Mouse (Mus musculus) urinary bladder, adult 18-20 months (tissue): ENCODE measurements at regions not wholly inside any gene's neighbourhood (a gene's known extent, or its start where the extent isn't known, plus 50 kb on each side); places are given as distances from the start of the nearest gene placed in this dataset.

Experiments used
- DNase-seq, 2 experiments: peaks; one replicate each; pipeline ENCODE4 v3.0.0; 2022; ENCODE audit warnings: low spot score in 2 of 2, mixed read lengths in 2 of 2

- peak in 1 of 2 experiments; percentile 48 for DNase-seq
Measured at GRCm38 (mm10) chr16:24215353-24215752, 178.0 kb upstream of the Lpp start.

DNA sequence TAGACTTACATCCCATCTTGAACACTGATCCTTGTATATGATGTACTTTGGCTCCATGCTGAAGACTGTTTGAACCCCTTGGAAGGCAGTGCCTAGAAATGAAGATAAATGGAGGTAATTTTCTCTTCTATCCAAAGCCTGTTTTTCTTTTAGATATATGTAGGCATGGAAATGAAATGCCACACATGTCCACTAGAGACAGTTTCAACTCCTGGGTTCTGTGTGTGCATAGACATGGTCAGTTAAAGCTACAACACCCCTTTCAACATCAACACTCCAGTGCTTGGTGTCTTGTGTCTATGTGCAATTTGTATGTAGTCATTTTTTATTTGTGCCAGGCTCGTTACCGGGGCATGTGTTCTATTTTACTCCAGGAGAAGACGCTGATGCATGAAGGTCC lies 179.7 kb upstream of the Lpp start:
- no peak for DNase-seq

- DNase-seq = no peak
Measured at GRCm38 (mm10) chr16:24212702-24213101, 180.6 kb upstream of the Lpp start.

- no peak for DNase-seq
Measured at GRCm38 (mm10) chr16:24211588-24211987, 181.7 kb upstream of the Lpp start.

- DNase-seq = no peak
Measured at GRCm38 (mm10) chr16:24208876-24209275, 184.4 kb upstream of the Lpp start.

DNA sequence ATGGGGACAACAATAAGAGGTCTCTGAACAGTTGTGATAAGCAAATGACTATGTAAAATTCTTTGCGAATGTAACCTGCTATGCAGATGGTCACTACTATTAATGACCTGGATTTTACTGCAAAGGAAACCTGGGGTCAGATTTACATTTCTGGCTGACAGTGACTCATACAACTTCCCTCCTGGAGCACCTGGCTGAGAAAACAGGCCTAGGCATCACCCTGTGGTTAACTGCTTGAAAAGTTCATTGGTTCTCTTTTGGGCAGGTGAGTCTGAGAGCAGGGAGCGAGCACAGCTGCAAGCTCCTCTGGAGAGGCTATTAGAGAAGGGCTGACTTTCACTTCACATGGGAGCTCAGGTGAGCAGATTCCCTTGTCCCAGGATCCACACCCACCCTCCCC lies 185.2 kb upstream of the Lpp start:
- peak in 1 of 2 experiments; percentile 44 for DNase-seq

DNA sequence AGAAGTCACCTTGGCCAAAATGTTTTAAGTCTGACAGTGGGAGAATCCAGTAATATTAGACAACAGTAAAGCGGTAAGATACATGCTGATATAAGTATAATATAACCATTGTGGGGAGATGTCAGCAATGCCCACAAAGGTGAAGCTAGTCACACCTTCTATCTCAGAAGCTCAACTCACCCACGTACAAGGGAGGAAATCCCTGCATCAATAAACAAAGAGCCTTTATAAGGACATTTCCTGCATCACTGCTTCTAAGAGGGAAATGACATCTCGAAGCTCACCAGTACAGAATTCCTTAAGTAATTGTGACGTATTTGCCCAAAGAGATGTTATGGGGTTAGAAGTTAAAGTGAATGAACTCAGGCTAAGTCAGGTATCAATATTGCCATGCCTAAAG lies 186.3 kb upstream of the Lpp start:
- no peak for DNase-seq

GRCm38 (mm10) chr16:24206461-24206861 lies 186.8 kb upstream of the Lpp start:
- DNase-seq = no peak

DNA sequence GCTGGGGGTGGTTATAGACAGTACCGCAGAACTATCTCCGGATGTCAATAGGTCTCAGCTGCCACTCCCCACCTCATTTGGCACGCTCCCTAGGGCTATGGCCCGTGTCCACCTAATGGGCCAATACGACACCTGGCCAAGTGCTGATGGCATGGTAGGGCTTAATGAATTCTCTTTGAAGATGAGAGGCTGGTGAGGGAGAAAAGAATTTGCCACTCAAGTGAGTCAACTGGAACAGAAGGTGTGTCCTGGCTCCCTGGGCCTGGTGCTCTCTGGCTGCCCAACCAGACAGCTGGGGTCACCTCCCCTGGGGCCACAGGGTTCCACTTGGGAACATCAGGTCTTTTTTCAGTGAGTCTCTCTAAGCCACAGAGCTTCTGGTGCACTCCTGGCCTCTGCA lies 187.7 kb upstream of the Lpp start:
- DNase-seq = no peak

GRCm38 (mm10) chr16:24204064-24204730 lies 189.1 kb upstream of the Lpp start:
- no peak for DNase-seq

GRCm38 (mm10) chr16:24202653-24203052 lies 190.7 kb upstream of the Lpp start:
- no peak for DNase-seq

DNA sequence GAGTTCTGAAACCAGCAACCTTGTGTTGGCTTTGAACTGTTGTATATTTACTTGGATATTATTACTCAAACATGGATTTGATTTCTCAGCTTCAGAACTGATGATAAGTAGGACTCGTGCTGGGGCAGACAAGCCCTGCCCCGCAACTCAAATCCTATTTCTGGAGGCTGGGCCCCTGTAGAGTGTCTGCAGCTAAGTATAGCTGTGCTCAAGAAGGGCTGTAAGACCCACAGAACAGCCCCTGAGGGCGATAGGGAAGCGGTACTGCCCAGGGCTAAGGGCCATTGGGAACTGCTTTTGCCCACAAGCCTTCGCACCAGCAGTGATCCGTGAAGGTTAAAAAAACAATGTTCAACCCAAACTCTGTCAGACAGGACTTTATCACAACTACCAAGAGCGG lies 191.9 kb upstream of the Lpp start:
- DNase-seq = no peak

DNA sequence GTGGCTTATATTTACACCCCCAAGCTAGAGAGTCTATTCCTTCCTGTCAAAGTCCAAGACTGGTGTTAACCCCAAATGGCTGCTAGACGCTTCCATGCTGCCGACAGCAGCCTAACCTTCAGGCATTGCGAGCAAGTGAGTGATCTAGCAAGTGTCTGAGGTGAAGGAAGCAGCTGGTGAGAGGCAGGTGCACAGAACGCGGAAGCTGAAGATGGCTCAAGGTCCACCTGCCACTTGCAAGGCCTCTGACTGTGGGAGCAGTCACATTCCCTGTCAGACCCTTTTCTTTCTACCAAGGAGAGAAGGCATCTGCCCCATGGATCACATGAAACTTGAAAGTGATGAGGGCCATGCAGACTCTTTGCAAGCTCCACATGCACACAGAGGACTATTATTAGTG lies 193.1 kb upstream of the Lpp start:
- DNase-seq = no peak

DNA sequence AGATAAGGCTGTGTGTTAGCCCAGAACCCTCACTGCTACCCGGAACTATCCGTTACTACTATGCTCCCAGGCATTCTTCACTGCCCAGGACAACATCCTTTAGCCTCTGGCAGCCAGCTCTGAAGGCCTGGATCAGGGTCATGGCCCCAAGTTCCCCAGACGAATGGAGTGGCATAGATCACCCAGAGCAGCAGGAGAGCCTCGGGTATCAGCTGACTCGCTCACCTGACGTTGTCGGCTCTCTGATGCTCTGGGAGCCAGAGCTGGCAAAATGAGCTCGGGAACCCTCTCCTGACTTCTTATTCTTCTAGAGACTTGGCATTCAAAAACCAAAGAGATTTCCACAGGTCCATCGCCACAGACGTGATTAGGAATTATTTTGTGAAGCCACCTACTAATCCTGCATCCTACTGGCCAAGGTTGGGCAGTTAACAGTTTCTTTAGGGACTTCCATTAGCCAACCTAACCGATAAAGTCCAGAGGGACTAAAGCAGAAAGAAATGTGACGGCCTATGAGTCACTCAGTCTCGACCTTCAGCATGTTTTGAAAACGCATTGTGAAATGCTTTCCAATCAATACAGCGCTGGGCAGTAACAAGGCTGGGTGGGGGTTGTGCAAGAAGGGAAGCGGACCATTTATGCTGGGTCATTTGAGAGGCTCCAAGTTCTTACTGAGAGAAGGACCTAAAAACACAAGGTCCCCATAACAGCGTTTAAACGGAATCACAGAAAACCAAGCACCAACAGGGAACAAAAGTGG lies 193.7 kb upstream of the Lpp start:
- no peak for DNase-seq

- DNase-seq = no peak
Measured at GRCm38 (mm10) chr16:24198291-24198690, 195.0 kb upstream of the Lpp start.

DNA sequence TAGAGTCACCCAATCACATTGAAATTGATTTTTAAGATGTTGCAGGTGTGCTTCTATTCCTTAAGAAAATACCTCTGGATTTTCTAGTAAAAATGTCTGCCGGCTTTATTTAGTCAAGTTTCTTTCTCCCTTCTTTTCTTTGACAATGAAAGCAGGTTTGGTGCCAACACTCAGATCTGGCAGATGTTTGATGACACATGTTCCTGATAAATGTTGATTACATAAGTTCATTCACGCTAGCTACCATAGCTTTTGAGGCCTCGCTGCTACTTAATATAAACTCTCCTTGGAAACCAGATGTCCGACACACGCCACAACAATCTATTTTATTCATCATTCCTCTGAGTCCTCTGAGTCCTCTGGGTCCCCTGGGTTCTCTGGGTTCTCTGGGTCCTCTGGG lies 195.7 kb upstream of the Lpp start:
- no peak for DNase-seq

DNA sequence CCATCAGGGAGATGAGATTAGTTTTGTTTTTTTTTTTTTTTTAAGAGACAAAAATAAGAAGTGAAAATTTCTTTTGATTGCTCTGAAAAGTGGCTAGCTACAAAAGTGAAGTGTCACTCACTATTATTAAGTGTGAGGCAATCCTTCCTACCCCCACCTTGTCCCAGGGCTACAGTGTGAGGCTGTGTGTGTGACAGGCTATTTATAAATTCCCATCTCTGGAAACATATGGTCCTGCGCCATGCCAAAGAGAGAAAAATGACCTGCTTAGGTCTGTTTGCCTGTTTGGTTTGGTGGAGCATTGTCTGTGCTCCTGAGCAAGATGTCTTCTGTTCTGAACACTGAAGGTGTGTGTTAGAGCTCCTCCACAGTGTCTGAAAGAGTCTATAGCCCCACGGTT lies 199.4 kb upstream of the Lpp start:
- no peak for DNase-seq

DNA sequence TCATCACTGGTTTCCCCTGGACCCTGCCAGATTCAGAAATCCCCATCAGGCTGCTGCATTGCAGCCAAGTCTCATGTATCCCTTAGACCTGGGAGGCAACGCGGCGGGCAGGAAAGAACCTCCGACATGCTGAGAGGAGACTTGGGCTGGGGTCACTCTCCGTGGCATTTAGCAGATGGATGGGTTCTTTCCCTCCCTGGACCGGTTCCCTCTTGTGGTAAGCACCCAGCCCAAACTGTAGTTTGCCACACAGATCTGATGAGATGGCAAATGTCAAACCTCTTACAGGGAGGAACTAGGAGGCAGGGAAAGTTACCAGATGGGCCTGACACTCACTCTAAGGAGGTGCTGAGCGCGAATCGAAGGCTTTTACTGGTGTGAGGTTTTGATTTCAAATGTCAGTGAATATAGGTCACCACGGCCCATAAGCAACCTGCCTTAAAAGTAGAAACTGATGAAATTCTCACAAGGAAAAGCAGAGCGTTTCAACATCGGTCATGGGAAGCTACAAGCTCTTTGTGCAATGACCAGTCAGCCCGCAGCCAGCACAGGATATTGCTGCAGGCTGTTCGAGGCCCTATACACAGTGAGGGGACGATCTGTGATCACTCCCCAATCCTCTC lies 199.9 kb upstream of the Lpp start:
- DNase-seq = no peak

- DNase-seq = no peak
Measured at GRCm38 (mm10) chr16:24192013-24192412, 201.3 kb upstream of the Lpp start.

DNA sequence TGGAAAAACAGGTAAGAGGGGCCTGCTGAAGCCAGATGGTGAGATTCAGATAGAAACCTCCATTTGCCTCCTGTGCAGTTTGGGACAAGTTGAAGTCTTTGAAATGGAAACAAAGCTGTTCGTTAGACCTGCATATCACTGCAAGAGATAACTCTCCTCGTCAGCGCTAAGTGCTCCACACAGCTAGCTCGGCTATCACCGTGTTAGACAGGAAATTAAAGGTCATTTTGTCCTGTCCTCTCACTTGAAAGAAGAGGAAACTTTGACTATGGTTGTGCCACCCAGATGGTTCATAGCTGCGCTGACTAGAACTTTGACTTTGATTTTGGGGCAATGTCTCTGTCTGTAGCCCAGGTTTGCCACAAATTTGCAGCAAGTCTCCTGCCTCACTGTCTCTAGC lies 198.5 kb upstream of the Bcl6 start:
- DNase-seq = no peak

DNA sequence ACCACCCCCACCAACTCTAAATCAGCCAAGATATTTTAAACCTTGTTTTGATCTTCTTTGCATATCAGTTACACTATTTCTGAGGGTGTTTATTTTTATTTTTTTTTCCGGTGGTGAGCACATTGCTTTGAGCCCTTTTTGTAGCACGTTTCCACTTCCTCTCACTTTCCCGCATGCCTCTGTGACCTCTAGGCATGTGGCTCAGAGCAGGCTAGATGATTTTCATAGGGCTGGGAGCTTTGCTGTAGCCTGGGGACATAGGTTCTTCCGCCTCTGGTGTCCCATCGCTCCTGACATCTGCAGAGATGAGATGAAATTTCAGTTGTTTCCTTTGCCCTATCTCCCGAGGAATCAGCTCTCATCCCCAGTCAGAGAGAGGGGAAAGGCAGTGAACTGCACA lies 197.3 kb upstream of the Bcl6 start:
- DNase-seq = no peak

- no peak for DNase-seq
Measured at GRCm38 (mm10) chr16:24184846-24185245, 196.2 kb upstream of the Bcl6 start.

- no peak for DNase-seq
Measured at GRCm38 (mm10) chr16:24183216-24183615, 194.6 kb upstream of the Bcl6 start.
